Mouse (Mus musculus): ENCODE measurements at regions not wholly inside any gene's neighbourhood (a gene's known extent, or its start where the extent isn't known, plus 50 kb on each side); places are given as distances from the start of the nearest gene placed in this dataset.

DNA sequence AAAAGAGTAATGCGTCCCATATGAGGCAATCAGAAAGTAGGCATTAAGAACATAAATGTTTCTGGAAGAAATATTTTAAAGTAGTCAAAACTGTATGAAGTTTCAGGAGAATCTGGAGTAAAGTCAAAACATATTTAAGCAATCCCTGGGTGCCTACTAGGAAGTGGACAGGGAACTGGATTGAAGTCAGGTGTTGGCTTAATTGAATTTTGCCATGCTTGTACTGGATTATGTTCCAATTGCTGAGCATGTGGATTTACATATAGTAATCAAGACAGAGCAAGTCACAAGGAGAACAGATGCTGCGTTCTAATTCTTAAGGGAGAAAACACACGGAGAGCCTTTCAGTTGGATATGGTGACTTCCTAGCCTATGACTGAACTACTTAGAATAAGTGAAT lies 259.8 kb upstream of the Robo2 start:
- Histone ChIP-seq H3K9ac (no peak overlapping the region), H3K9me3 (replicated peaks) (no peaks in the 10 kb centered on the region), H3K4me3 (replicated peaks) (no peak overlapping the region), H3K27ac (replicated peaks) (no peak overlapping the region), H3K4me1 (no peaks in the 10 kb centered on the region), H3K36me3 (no peaks in the 10 kb centered on the region), H3K4me2 (replicated peaks) (no peak overlapping the region), H3K27me3 (no peaks in the 10 kb centered on the region)
- ATAC-seq (ENCODE audit: insufficient number of reproducible peaks, low FRiP score, low TSS enrichment, low read depth), result no peak
- 42% methylated on average over 3 of the region's 3 CpGs for WGBS

DNA sequence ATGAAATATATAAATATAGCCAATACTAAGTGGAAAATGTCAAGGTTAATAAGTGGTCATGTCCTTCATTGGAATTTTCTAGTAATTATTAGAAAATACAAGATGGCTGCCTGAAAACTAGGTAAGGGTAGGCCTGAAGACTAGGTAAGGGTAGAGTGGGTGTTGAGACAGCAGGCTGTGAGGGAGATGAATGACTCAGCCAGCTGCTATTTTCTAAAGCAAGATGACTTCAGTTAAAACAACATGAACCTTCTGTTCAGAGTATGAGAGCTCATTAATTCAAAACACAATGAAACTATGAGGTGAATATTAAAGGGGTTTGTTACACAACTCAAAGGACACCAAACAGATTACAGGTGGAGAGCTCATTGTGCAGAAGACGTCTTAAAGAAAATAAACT lies 252.7 kb upstream of the Robo2 start:
- H3K9ac ChIP-seq, result no peak overlapping the region
- no peaks in the 10 kb centered on the region for H3K36me3 ChIP-seq
- no peak overlapping the region for H3K4me2 ChIP-seq (replicated peaks)
- no peaks in the 10 kb centered on the region for H3K4me1 ChIP-seq
- no peaks in the 10 kb centered on the region for H3K9me3 ChIP-seq (replicated peaks)
- no peak overlapping the region for H3K27ac ChIP-seq (replicated peaks)
- H3K27me3 ChIP-seq, result no peaks in the 10 kb centered on the region
- 56% methylated on average over 1 of the region's 1 CpGs for WGBS
- no peak overlapping the region for H3K4me3 ChIP-seq (replicated peaks)
- no peak for ATAC-seq (ENCODE audit: insufficient number of reproducible peaks, low FRiP score, low TSS enrichment, low read depth)

DNA sequence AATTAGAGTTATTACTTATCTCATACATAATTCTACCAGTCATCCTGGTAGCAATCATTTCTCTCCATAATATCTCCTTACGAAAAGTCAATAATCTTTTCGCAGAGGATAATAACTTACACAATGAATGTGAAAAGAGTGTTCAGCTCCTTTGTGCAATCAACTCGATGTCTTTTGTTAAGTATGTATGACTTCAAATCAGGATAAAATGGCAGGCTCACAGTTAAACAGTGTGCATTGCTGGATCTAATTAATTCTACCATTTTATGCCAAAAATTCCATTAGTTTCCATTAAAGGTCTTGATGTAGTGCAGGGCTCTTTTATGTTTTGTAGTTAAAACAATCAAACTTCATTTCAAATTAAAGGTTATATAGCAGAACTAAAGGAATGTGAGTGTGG lies 239.6 kb upstream of the Robo2 start:
- H3K4me1 ChIP-seq, result no peaks in the 10 kb centered on the region
- no peaks in the 10 kb centered on the region for H3K27me3 ChIP-seq
- H3K4me2 ChIP-seq (replicated peaks), result no peak overlapping the region
- no peak overlapping the region for H3K4me3 ChIP-seq (replicated peaks)
- 70% methylated on average over 3 of the region's 3 CpGs for WGBS
- no peak overlapping the region for H3K9ac ChIP-seq
- H3K36me3 ChIP-seq, result no peaks in the 10 kb centered on the region
- no peak overlapping the region for H3K27ac ChIP-seq (replicated peaks)
- no peak for ATAC-seq (ENCODE audit: insufficient number of reproducible peaks, low FRiP score, low TSS enrichment, low read depth)
- H3K9me3 ChIP-seq (replicated peaks), result no peaks in the 10 kb centered on the region

GRCm38 (mm10) chr16:74649207-74649606 lies 237.6 kb upstream of the Robo2 start:
- Histone ChIP-seq H3K4me3 (replicated peaks) (no peak overlapping the region), H3K9ac (no peak overlapping the region), H3K27me3 (no peaks in the 10 kb centered on the region), H3K4me1 (no peaks in the 10 kb centered on the region), H3K27ac (replicated peaks) (no peak overlapping the region), H3K9me3 (replicated peaks) (no peaks in the 10 kb centered on the region), H3K4me2 (replicated peaks) (no peak overlapping the region), H3K36me3 (no peaks in the 10 kb centered on the region)
- 82% methylated on average over 2 of the region's 2 CpGs for WGBS
- no peak for ATAC-seq (ENCODE audit: insufficient number of reproducible peaks, low FRiP score, low TSS enrichment, low read depth)

GRCm38 (mm10) chr16:74648384-74648783 lies 236.8 kb upstream of the Robo2 start:
- Histone ChIP-seq H3K4me3 (replicated peaks) (no peak overlapping the region), H3K4me2 (replicated peaks) (no peak overlapping the region), H3K36me3 (no peaks in the 10 kb centered on the region), H3K9ac (no peak overlapping the region), H3K27ac (replicated peaks) (no peak overlapping the region), H3K4me1 (no peaks in the 10 kb centered on the region), H3K27me3 (no peaks in the 10 kb centered on the region), H3K9me3 (replicated peaks) (no peaks in the 10 kb centered on the region)
- ATAC-seq (ENCODE audit: insufficient number of reproducible peaks, low FRiP score, low TSS enrichment, low read depth), result no peak

DNA sequence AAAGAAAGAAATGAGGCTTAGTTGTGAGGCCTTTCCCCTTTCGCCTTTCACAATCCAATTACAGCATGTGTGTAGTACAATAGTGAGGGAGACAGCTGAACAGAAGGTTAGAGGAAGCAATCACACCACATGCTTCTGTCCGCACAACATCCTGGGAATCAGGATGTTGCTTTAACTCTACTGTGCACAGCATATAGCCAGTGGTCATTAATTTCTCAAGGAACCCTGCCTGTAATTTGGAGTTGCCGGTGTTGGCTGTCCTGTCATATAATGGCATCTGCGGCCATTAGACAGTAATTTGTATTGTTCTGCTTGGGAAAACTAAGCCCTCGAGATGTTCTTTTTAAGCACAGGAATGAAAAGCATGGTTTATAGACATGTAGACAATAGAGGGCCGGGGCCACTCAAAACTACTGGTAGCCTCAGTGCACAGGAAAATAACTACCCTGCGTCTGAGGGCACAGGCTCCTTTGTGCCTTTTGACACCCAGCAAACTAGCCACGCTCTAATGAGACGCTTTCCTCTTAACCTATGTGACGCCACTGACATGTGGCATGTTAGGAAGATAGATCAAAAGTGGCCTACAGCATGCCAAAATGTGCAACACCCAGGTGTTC lies 233.2 kb upstream of the Robo2 start:
- H3K9me3 ChIP-seq (replicated peaks), result no peaks in the 10 kb centered on the region
- no peak overlapping the region for H3K27ac ChIP-seq (replicated peaks)
- H3K4me3 ChIP-seq (replicated peaks), result no peak overlapping the region
- ATAC-seq (ENCODE audit: insufficient number of reproducible peaks, low FRiP score, low TSS enrichment, low read depth), result no peak
- WGBS, result 77% methylated on average over 10 of the region's 10 CpGs
- no peak overlapping the region for H3K9ac ChIP-seq
- no peak overlapping the region for H3K4me2 ChIP-seq (replicated peaks)
- H3K36me3 ChIP-seq, result no peaks in the 10 kb centered on the region
- H3K4me1 ChIP-seq, result no peaks in the 10 kb centered on the region
- no peaks in the 10 kb centered on the region for H3K27me3 ChIP-seq

DNA sequence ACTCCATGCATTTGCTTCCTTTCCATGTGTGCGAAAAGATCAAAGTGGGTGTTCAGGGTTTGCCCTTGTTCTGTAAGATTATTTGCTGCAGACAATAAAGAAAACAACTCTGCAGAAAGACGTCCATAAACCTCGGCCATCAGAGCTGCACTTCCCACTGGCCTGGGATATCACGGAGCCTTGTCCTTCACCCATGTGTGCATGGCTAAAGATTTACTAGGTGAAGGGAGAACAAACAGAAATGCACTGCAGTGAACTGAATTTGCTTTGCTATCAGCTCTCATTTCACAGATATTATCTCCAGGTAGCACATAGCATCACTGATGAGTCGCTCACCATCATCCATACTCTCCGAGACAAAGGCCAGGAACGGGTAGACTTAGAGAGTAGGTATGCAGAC lies 228.2 kb upstream of the Robo2 start:
- Histone ChIP-seq H3K4me2 (replicated peaks) (no peak overlapping the region), H3K4me1 (no peaks in the 10 kb centered on the region), H3K9me3 (replicated peaks) (no peaks in the 10 kb centered on the region), H3K27me3 (no peaks in the 10 kb centered on the region), H3K36me3 (no peaks in the 10 kb centered on the region), H3K4me3 (replicated peaks) (no peak overlapping the region), H3K9ac (no peak overlapping the region), H3K27ac (replicated peaks) (no peak overlapping the region)
- WGBS, result 86% methylated on average over 7 of the region's 7 CpGs
- ATAC-seq (ENCODE audit: insufficient number of reproducible peaks, low FRiP score, low TSS enrichment, low read depth), result no peak

- no peaks in the 10 kb centered on the region for H3K27me3 ChIP-seq
- H3K4me2 ChIP-seq (replicated peaks), result no peak overlapping the region
- no peaks in the 10 kb centered on the region for H3K4me1 ChIP-seq
- H3K9ac ChIP-seq, result no peak overlapping the region
- H3K27ac ChIP-seq (replicated peaks), result no peak overlapping the region
- no peaks in the 10 kb centered on the region for H3K9me3 ChIP-seq (replicated peaks)
- 73% methylated on average over 5 of the region's 5 CpGs for WGBS
- H3K4me3 ChIP-seq (replicated peaks), result no peak overlapping the region
- ATAC-seq (ENCODE audit: insufficient number of reproducible peaks, low FRiP score, low TSS enrichment, low read depth), result no peak
- no peaks in the 10 kb centered on the region for H3K36me3 ChIP-seq
Measured at GRCm38 (mm10) chr16:74637638-74638037, 226.0 kb upstream of the Robo2 start.

DNA sequence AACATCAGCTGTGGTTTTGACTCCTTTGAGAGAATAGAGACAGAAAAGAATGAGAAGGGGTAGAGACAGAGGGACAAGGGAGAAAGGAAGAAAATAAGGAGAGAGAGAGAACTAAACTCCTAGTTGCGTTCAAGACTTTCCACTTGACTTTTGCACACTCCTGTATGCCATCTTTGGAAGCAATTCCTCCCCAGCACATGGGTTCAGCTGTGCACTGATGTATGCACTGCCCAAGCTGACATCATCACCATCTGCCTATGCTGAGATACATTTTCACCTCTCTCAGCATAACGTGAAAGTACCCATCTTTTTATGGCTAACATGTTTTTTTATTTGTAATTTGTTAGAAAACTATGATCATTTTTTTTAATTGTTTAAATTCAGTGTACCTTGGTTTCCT lies 214.2 kb upstream of the Robo2 start:
- Histone ChIP-seq H3K4me1 (no peaks in the 10 kb centered on the region), H3K27me3 (no peaks in the 10 kb centered on the region), H3K9ac (no peak overlapping the region), H3K4me3 (replicated peaks) (no peak overlapping the region), H3K36me3 (no peaks in the 10 kb centered on the region), H3K27ac (replicated peaks) (no peak overlapping the region), H3K9me3 (replicated peaks) (no peaks in the 10 kb centered on the region), H3K4me2 (replicated peaks) (no peak overlapping the region)
- 77% methylated on average over 2 of the region's 2 CpGs for WGBS
- no peak for ATAC-seq (ENCODE audit: insufficient number of reproducible peaks, low FRiP score, low TSS enrichment, low read depth)

- H3K9me3 ChIP-seq (replicated peaks), result no peaks in the 10 kb centered on the region
- no peaks in the 10 kb centered on the region for H3K36me3 ChIP-seq
- H3K4me1 ChIP-seq, result no peaks in the 10 kb centered on the region
- H3K27ac ChIP-seq (replicated peaks), result no peak overlapping the region
- no peak overlapping the region for H3K4me3 ChIP-seq (replicated peaks)
- ATAC-seq (ENCODE audit: insufficient number of reproducible peaks, low FRiP score, low TSS enrichment, low read depth), result no peak
- H3K4me2 ChIP-seq (replicated peaks), result no peak overlapping the region
- no peaks in the 10 kb centered on the region for H3K27me3 ChIP-seq
- WGBS, result 20% methylated on average over 4 of the region's 4 CpGs
- no peak overlapping the region for H3K9ac ChIP-seq
Measured at GRCm38 (mm10) chr16:74612072-74612471, 200.4 kb upstream of the Robo2 start.

- Histone ChIP-seq H3K4me2 (replicated peaks) (no peak overlapping the region), H3K4me1 (no peaks in the 10 kb centered on the region), H3K36me3 (no peaks in the 10 kb centered on the region), H3K27ac (replicated peaks) (no peak overlapping the region), H3K9ac (no peak overlapping the region), H3K4me3 (replicated peaks) (no peak overlapping the region), H3K9me3 (replicated peaks) (no peaks in the 10 kb centered on the region), H3K27me3 (no peaks in the 10 kb centered on the region)
- no peak for ATAC-seq (ENCODE audit: insufficient number of reproducible peaks, low FRiP score, low TSS enrichment, low read depth)
- WGBS, result 86% methylated on average over 4 of the region's 4 CpGs
Measured at GRCm38 (mm10) chr16:74609564-74609963, 197.9 kb upstream of the Robo2 start.

- H3K9me3 ChIP-seq (replicated peaks), result no peaks in the 10 kb centered on the region
- no peak for ATAC-seq (ENCODE audit: insufficient number of reproducible peaks, low FRiP score, low TSS enrichment, low read depth)
- no peaks in the 10 kb centered on the region for H3K27me3 ChIP-seq
- no peak overlapping the region for H3K4me3 ChIP-seq (replicated peaks)
- 41% methylated on average over 1 of the region's 1 CpGs for WGBS
- no peaks in the 10 kb centered on the region for H3K36me3 ChIP-seq
- no peak overlapping the region for H3K27ac ChIP-seq (replicated peaks)
- H3K4me2 ChIP-seq (replicated peaks), result no peak overlapping the region
- no peaks in the 10 kb centered on the region for H3K4me1 ChIP-seq
- no peak overlapping the region for H3K9ac ChIP-seq
Measured at GRCm38 (mm10) chr16:74598361-74598760, 186.7 kb upstream of the Robo2 start.
